Mouse (Mus musculus) heart, adult 18-20 months (tissue): Measurements from ENCODE around the gene Pgm1. TPM values are rescaled to one million over a fixed set of nuclear protein-coding genes. Genes with fewer than 3 reads are reported as not detected.
A peak's percentile ranks its signal among the peaks of the same experiment; 100 is the strongest.

Source experiments
- DNase-seq, 2 experiments: peaks; one replicate each; pipeline ENCODE4 v3.0.0; 2021 to 2022; ENCODE audit warnings: mixed read lengths in 1 of 2
- total RNA-seq, 2 experiments: library from RNA; stranded (reverse); gene quantifications; 2 replicates each; pipeline ENCODE4 v1.2.3; 2021

Gene Pgm1
- total RNA-seq, 2 experiments from 2014 or later: 219 to 241 TPM

GRCm38 (mm10) chr4:100011563-100011962 lies 82.3 kb downstream of the Pgm1 start:
- DNase-seq: peak; percentile 61 to 75

GRCm38 (mm10) chr4:100012361-100013035 lies 83.3 kb downstream of the Pgm1 start:
- DNase-seq: peak in 1 of 2 experiments; percentile 0

GRCm38 (mm10) chr4:100027773-100028172 lies 98.6 kb downstream of the Pgm1 start:
- DNase-seq: no peak

- DNase-seq: peak; percentile 75 to 91
Measured at GRCm38 (mm10) chr4:100028641-100029040, 99.4 kb downstream of the Pgm1 start.

- DNase-seq: peak; percentile 44 to 49
Measured at GRCm38 (mm10) chr4:100031270-100031669, 102.1 kb downstream of the Pgm1 start.

- no peak for DNase-seq
Measured at GRCm38 (mm10) chr4:100032608-100033007, 103.4 kb downstream of the Pgm1 start.

GRCm38 (mm10) chr4:100033944-100034343 lies 104.7 kb downstream of the Pgm1 start:
- DNase-seq: no peak

- DNase-seq: no peak
Measured at GRCm38 (mm10) chr4:100034971-100035370, 105.8 kb downstream of the Pgm1 start.

- no peak for DNase-seq
Measured at GRCm38 (mm10) chr4:100035919-100036554, 106.8 kb downstream of the Pgm1 start.

Other genes starting within 250 kb of the Pgm1 start
- 1 to 10 TPM; 5.0 TPM for gene Alg6, start 213.8 kb upstream of the Pgm1 start, total RNA-seq
- gene Efcab7, start 100.2 kb upstream of the Pgm1 start, total RNA-seq: 1 to 10 TPM in 1 of 2 experiments, under 1 TPM in 1; 0.65 to 2.2 TPM
- gene Itgb3bp, start 399 bp downstream of the Pgm1 start, total RNA-seq: 1 to 10 TPM; 5.6 to 6.4 TPM
- gene Ror1, start 166.4 kb downstream of the Pgm1 start, total RNA-seq: 1 to 10 TPM; 3.6 to 3.7 TPM